Mouse (Mus musculus): Measurements from ENCODE around the gene Col19a1. TPM values are rescaled to one million over a fixed set of nuclear protein-coding genes. Genes with fewer than 3 reads are reported as not detected.

Col19a1 gene
- polyA plus RNA-seq, 1 experiment from 2014 or later: 3.3 TPM

DNA sequence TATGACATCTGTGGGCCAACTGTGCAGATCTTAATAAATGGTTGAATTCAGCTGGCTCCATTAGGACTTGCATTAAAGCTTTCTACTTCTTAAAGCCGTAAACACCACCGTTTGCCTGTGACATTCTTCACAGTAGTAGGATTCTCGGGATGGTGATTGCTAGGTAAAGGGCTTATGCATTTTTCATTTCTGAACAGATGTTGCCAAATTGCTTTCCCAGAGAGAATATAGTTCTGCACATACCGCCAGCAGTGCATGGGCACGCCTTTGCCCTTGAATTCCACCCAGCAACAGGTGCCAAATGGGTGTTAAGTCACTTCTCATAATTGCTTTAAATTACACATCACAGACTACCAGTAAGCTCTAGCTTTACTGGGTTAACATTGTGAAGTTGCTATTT, 103.1 kb downstream of the Col19a1 start:
- Histone ChIP-seq H3K36me3 (ENCODE audit: control insufficient read depth, insufficient read depth) (no peaks in the 10 kb centered on the region), H3K9me3 (ENCODE audit: control insufficient read depth, low read length) (no peaks in the 10 kb centered on the region), H3K27ac (ENCODE audit: low read length) (no peak overlapping the region), H3K4me3 (replicated peaks; ENCODE audit: low read length) (no peak overlapping the region), H3K4me1 (replicated peaks; ENCODE audit: control insufficient read depth, insufficient read depth, low read length) (no peaks in the 10 kb centered on the region), H3K4me2 (ENCODE audit: low read length) (no peak overlapping the region), H3K27me3 (replicated peaks; ENCODE audit: control insufficient read depth, insufficient read depth, low read length) (no peaks in the 10 kb centered on the region), H3K9ac (replicated peaks; ENCODE audit: low read depth, low read length) (no peak overlapping the region)
- 79% methylated on average over 5 of the region's 5 CpGs for WGBS
- ATAC-seq: no peak

DNA sequence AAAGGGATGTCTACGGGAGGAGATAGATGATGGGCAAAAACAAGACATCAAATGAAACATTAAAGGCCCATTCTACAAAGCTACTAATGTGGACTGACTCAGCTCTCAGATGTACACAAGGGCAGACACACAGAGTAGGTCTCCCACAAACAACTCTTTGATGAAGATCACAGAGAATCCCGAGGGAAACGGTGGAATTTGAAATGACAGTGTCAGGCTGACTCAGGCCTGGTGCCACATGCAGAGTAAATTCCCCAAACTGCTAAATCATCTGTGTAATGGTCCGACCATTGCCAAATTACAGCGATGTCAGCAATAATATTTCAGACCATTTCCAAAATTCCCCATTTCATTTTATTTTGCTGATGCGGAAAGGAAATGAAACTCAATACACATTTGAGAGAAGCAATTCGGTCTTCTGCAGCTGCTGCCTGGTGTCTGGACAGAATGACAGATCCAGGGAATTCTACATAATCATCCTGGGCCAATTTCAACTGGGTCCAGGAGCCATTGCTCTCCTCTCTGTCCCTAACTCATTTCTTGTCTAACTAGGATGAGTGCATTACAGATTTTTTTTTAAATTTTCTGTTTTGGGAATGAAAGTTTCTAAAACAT, 116.1 kb downstream of the Col19a1 start:
- 89% methylated on average over 7 of the region's 7 CpGs for WGBS
- H3K36me3 ChIP-seq (ENCODE audit: control insufficient read depth, insufficient read depth): no peaks in the 10 kb centered on the region
- no peak overlapping the region for H3K27ac ChIP-seq (ENCODE audit: low read length)
- no peak for ATAC-seq
- no peaks in the 10 kb centered on the region for H3K9me3 ChIP-seq (ENCODE audit: control insufficient read depth, low read length)
- H3K27me3 ChIP-seq (replicated peaks; ENCODE audit: control insufficient read depth, insufficient read depth, low read length): no peaks in the 10 kb centered on the region
- H3K9ac ChIP-seq (replicated peaks; ENCODE audit: low read depth, low read length): no peak overlapping the region
- no peak overlapping the region for H3K4me3 ChIP-seq (replicated peaks; ENCODE audit: low read length)
- no peak overlapping the region for H3K4me2 ChIP-seq (ENCODE audit: low read length)
- H3K4me1 ChIP-seq (replicated peaks; ENCODE audit: control insufficient read depth, insufficient read depth, low read length): no peaks in the 10 kb centered on the region

DNA sequence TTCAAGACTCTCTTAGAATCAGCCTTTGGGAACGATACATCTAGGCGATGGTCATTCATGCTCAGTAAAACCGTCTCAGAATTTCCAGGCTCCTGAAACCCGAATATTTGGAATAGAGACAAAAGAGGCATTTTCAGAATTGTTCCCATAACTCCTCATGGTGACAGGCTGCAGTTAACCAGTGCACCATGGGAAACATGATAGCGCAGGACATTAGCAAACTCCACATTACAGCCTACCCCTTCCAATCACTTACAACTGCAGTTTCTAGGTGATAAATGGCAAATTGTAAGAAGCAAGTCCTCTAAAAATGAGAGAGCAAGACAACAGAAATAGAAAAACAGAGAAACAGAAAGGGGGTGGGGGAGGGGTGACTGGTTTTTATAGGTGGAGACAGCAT, 116.6 kb downstream of the Col19a1 start:
- no peaks in the 10 kb centered on the region for H3K9me3 ChIP-seq (ENCODE audit: control insufficient read depth, low read length)
- WGBS: 85% methylated on average over 5 of the region's 5 CpGs
- no peak for ATAC-seq
- H3K27me3 ChIP-seq (replicated peaks; ENCODE audit: control insufficient read depth, insufficient read depth, low read length): no peaks in the 10 kb centered on the region
- no peak overlapping the region for H3K27ac ChIP-seq (ENCODE audit: low read length)
- H3K4me3 ChIP-seq (replicated peaks; ENCODE audit: low read length): no peak overlapping the region
- no peaks in the 10 kb centered on the region for H3K4me1 ChIP-seq (replicated peaks; ENCODE audit: control insufficient read depth, insufficient read depth, low read length)
- no peak overlapping the region for H3K4me2 ChIP-seq (ENCODE audit: low read length)
- H3K36me3 ChIP-seq (ENCODE audit: control insufficient read depth, insufficient read depth): no peaks in the 10 kb centered on the region
- no peak overlapping the region for H3K9ac ChIP-seq (replicated peaks; ENCODE audit: low read depth, low read length)

DNA sequence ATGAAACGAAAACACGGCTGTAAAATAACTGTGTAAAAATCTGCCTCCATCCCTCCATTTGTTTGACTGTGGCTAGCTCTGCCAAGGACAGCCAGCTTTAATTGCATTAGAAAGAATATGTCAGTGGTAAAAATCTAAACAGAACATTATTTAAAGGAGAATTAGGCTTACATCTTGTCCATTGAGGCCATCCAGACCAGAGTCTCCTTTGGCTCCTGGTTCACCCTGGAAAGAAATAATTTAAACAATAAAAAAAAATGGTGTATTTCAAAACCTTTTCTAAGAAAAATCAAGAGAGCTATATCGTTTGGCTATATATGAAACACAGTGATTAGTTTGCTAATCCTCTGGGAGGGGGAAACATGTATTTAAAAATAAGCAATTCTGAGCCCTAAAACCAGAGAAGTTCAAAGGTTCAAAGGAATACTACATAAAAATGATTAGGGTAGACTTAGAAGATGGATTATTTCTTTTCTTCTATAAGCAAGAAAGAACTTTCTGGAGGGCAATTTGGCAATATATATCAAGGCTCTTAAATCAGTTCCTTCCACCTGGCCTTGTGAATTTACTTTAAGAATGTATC, 125.9 kb downstream of the Col19a1 start:
- WGBS: 74% methylated on average over 3 of the region's 3 CpGs
- no peak overlapping the region for H3K4me2 ChIP-seq (ENCODE audit: low read length)
- no peak for ATAC-seq
- no peak overlapping the region for H3K4me3 ChIP-seq (replicated peaks; ENCODE audit: low read length)
- H3K4me1 ChIP-seq (replicated peaks; ENCODE audit: control insufficient read depth, insufficient read depth, low read length): no peaks in the 10 kb centered on the region
- no peak overlapping the region for H3K27ac ChIP-seq (ENCODE audit: low read length)
- H3K27me3 ChIP-seq (replicated peaks; ENCODE audit: control insufficient read depth, insufficient read depth, low read length): no peaks in the 10 kb centered on the region
- no peak overlapping the region for H3K9ac ChIP-seq (replicated peaks; ENCODE audit: low read depth, low read length)
- H3K36me3 ChIP-seq (ENCODE audit: control insufficient read depth, insufficient read depth): no peaks in the 10 kb centered on the region
- H3K9me3 ChIP-seq (ENCODE audit: control insufficient read depth, low read length): no peaks in the 10 kb centered on the region

DNA sequence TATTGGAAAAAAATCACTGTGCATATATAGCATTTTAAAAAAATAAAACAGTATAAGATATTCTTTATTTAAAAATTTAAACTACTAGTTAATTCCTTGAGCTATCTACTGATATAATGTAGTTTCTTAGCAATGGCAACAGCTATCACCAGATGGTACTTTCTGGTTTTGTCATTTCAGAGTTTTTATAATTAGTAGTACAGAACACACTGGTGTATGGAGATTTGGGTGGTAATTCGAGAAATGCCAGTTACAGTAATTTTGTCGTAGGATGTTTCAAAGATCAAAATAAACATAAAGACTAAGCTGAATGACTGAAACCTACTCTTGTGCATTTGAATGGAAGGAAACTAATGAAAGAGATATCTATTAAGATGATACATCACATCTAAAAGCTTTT, 129.3 kb downstream of the Col19a1 start:
- Histone ChIP-seq H3K4me1 (replicated peaks; ENCODE audit: control insufficient read depth, insufficient read depth, low read length) (peaks cover 4% of the 10 kb centered on the region; the same call in 1 of the 2 replicates), H3K9me3 (ENCODE audit: control insufficient read depth, low read length) (no peaks in the 10 kb centered on the region), H3K4me2 (ENCODE audit: low read length) (no peak overlapping the region), H3K36me3 (ENCODE audit: control insufficient read depth, insufficient read depth) (no peaks in the 10 kb centered on the region), H3K4me3 (replicated peaks; ENCODE audit: low read length) (no peak overlapping the region), H3K27me3 (replicated peaks; ENCODE audit: control insufficient read depth, insufficient read depth, low read length) (no peaks in the 10 kb centered on the region), H3K9ac (replicated peaks; ENCODE audit: low read depth, low read length) (no peak overlapping the region), H3K27ac (ENCODE audit: low read length) (no peak overlapping the region)
- WGBS: 70% methylated on average over 2 of the region's 2 CpGs
- ATAC-seq: no peak

DNA sequence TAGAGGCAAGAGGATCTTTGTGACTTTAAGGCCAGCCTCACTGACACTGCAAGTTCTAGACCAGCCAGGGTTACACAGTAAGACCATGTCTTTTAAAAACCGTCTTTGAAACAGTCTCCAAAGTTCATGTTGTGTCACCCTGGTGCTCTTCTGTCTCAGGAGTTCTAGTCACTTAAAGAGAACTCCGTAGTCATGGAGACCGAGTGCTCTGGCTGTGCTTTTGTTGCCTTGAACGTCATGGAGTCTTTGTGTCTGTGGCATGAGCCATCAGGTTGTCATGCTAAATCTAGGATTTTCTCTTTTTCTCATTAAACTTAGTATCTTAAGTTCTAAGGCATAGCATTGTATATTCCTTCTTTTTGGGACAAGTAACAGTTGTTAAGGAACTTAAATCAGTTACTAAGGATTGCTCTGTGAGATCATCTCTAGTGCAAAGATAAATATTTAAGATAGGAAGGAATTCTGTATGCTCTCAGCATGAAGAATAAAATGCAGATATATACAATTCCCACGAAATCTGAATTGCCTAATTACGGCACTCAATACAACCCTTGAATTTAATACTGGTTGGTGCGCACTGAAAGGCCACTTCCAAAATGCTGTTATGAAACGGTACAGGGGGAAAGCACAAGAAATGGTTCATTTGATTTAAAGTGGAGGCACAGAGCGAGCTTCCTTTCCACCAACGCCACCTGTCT, 134.6 kb downstream of the Col19a1 start:
- 32% methylated on average over 10 of the region's 10 CpGs for WGBS
- no peak overlapping the region for H3K9ac ChIP-seq (replicated peaks; ENCODE audit: low read depth, low read length)
- ATAC-seq: peak; percentile 43; the same call in 1 of the 2 replicates
- H3K4me3 ChIP-seq (replicated peaks; ENCODE audit: low read length): no peak overlapping the region
- peaks cover 8% of the 10 kb centered on the region for H3K4me1 ChIP-seq (replicated peaks; ENCODE audit: control insufficient read depth, insufficient read depth, low read length)
- no peaks in the 10 kb centered on the region for H3K9me3 ChIP-seq (ENCODE audit: control insufficient read depth, low read length)
- peak overlapping the region; percentile 15; the same call in 1 of the 2 replicates for H3K27ac ChIP-seq (ENCODE audit: low read length)
- H3K4me2 ChIP-seq (ENCODE audit: low read length): no peak overlapping the region
- H3K36me3 ChIP-seq (ENCODE audit: control insufficient read depth, insufficient read depth): no peaks in the 10 kb centered on the region
- no peaks in the 10 kb centered on the region for H3K27me3 ChIP-seq (replicated peaks; ENCODE audit: control insufficient read depth, insufficient read depth, low read length)

DNA sequence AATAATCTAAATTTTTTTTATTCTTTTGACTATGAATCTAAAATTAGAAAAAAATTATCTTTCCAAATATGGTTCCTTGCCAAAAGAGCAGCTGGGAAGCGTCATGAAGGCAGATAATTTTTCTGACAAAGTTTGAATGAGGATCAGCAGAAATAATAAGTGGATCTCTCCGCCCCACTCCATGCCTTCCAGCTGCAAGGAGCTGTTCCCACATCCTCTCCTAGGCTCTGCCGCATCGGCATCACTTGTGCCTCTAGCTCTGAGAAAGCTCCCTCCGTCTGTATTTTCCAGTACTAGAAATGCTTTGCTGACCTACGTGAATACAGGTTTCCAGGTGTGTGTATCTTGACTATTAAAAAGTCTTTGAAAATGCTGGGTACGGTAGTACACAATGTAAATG, 135.1 kb downstream of the Col19a1 start:
- no peak overlapping the region for H3K9ac ChIP-seq (replicated peaks; ENCODE audit: low read depth, low read length)
- 58% methylated on average over 7 of the region's 7 CpGs for WGBS
- peak overlapping the region; percentile 15; the same call in 1 of the 2 replicates for H3K27ac ChIP-seq (ENCODE audit: low read length)
- H3K9me3 ChIP-seq (ENCODE audit: control insufficient read depth, low read length): no peaks in the 10 kb centered on the region
- H3K4me3 ChIP-seq (replicated peaks; ENCODE audit: low read length): no peak overlapping the region
- no peaks in the 10 kb centered on the region for H3K27me3 ChIP-seq (replicated peaks; ENCODE audit: control insufficient read depth, insufficient read depth, low read length)
- no peaks in the 10 kb centered on the region for H3K36me3 ChIP-seq (ENCODE audit: control insufficient read depth, insufficient read depth)
- no peak overlapping the region for H3K4me2 ChIP-seq (ENCODE audit: low read length)
- H3K4me1 ChIP-seq (replicated peaks; ENCODE audit: control insufficient read depth, insufficient read depth, low read length): peaks cover 8% of the 10 kb centered on the region
- ATAC-seq: peak; percentile 64

DNA sequence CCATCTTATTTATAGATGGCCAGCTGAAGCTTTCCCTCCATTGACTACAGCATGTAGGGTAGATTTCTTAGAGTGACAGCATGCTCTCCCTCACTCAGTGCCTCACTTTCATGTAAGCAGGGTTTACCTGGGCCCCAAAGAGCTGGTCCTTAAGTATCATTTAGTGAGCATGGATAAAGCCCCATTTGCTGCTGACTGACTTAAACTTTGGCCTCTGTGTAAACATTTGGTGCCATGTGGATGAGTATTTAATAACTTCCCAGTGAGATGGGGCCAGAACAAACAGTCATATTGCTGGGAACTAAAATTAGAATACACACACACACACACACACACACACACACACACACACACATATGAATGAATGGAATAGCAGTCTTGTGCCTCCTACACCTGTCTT, 149.8 kb downstream of the Col19a1 start:
- ATAC-seq: no peak
- Histone ChIP-seq H3K4me1 (replicated peaks; ENCODE audit: control insufficient read depth, insufficient read depth, low read length) (no peaks in the 10 kb centered on the region), H3K4me2 (ENCODE audit: low read length) (no peak overlapping the region), H3K27ac (ENCODE audit: low read length) (no peak overlapping the region), H3K27me3 (replicated peaks; ENCODE audit: control insufficient read depth, insufficient read depth, low read length) (no peaks in the 10 kb centered on the region), H3K9me3 (ENCODE audit: control insufficient read depth, low read length) (no peaks in the 10 kb centered on the region), H3K4me3 (replicated peaks; ENCODE audit: low read length) (no peak overlapping the region), H3K9ac (replicated peaks; ENCODE audit: low read depth, low read length) (no peak overlapping the region), H3K36me3 (ENCODE audit: control insufficient read depth, insufficient read depth) (no peaks in the 10 kb centered on the region)

DNA sequence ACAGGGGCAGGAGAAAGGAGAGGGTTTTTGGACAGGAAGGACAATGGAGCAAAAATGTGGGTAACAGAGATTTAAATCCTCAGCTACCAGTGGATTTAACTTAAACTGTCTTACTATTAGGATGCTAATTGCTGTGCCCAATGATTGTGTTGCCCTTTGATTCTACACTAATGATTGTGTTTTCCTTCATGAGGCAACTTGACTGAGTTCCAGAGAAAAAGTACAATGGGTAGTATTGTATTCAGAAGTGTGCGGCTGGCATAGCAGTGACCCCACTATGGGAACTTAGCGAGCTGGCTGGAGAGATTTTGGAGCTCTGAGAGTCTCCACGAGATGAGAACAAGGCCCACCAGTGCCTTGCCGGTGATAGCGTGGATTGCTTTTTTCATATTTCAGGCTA, 159.0 kb downstream of the Col19a1 start:
- Histone ChIP-seq H3K4me3 (replicated peaks; ENCODE audit: low read length) (no peak overlapping the region), H3K4me2 (ENCODE audit: low read length) (no peak overlapping the region), H3K4me1 (replicated peaks; ENCODE audit: control insufficient read depth, insufficient read depth, low read length) (no peaks in the 10 kb centered on the region), H3K27me3 (replicated peaks; ENCODE audit: control insufficient read depth, insufficient read depth, low read length) (no peaks in the 10 kb centered on the region), H3K36me3 (ENCODE audit: control insufficient read depth, insufficient read depth) (no peaks in the 10 kb centered on the region), H3K9ac (replicated peaks; ENCODE audit: low read depth, low read length) (no peak overlapping the region), H3K9me3 (ENCODE audit: control insufficient read depth, low read length) (no peaks in the 10 kb centered on the region), H3K27ac (ENCODE audit: low read length) (no peak overlapping the region)
- WGBS: 59% methylated on average over 5 of the region's 5 CpGs
- no peak for ATAC-seq
